Mouse (Mus musculus): Measurements from ENCODE around the gene Eps8l1. TPM values are rescaled to one million over a fixed set of nuclear protein-coding genes. Genes with fewer than 3 reads are reported as not detected.

Gene Eps8l1
- polyA plus RNA-seq, 1 experiment from 2014 or later, result 1.7 TPM

- H3K27me3 ChIP-seq (ENCODE audit: insufficient read depth, poor library complexity, severe bottlenecking), result no peaks in the 10 kb centered on the region
- WGBS, result 73% methylated on average over 6 of the region's 6 CpGs
Measured at GRCm38 (mm10) chr7:4491308-4491707, 30.8 kb downstream of the Eps8l1 start.

GRCm38 (mm10) chr7:4492284-4493224 is 32.1 kb downstream of the Eps8l1 start:
- H3K27me3 ChIP-seq (ENCODE audit: insufficient read depth, poor library complexity, severe bottlenecking), result no peaks in the 10 kb centered on the region
- 84% methylated on average over 13 of the region's 13 CpGs for WGBS
- H3K9me3 ChIP-seq, result no peaks in the 10 kb centered on the region
- H3K4me3 ChIP-seq, result no peak overlapping the region
- DNase-seq (ENCODE audit: low spot score), result no peak
- peaks cover 15% of the 10 kb centered on the region for H3K4me1 ChIP-seq
- peaks cover 82% of the 10 kb centered on the region for H3K36me3 ChIP-seq
- H3K27ac ChIP-seq, result peak overlapping the region; percentile 38; the same call in 1 of the 2 replicates

More at GRCm38 (mm10) chr7:4491308-4491707, 30.8 kb downstream of the Eps8l1 start:
- peaks cover 81% of the 10 kb centered on the region for H3K36me3 ChIP-seq
- peaks cover 10% of the 10 kb centered on the region; the same call in 1 of the 2 replicates for H3K4me1 ChIP-seq
- H3K9me3 ChIP-seq, result no peaks in the 10 kb centered on the region
- no peak overlapping the region for H3K4me3 ChIP-seq
- DNase-seq (ENCODE audit: low spot score), result no peak
- H3K27ac ChIP-seq, result 0 out of 2 replicates have a peak overlapping the region, but pooled peaks have one; percentile 12

DNA sequence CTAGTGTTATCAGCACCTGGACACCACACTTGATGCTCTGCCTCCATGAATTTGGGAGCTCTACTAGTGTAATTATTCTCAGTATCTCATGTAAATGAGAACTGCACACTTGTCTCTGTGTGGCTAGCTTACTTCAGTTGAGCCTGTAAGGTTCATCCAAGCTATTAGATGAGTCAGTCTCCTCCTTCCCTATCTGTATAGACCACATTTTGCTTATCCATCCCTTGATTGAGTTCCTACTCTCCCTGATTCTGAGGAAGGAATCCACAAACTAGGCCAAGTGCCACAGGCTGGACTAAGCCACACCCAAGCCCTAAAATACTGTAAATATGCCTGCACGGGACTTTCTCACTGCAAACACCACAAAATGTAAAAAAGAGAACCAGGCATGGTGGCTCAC is 33.5 kb downstream of the Eps8l1 start:
- peaks cover 76% of the 10 kb centered on the region for H3K36me3 ChIP-seq
- DNase-seq (ENCODE audit: low spot score), result no peak
- WGBS, result 84% methylated on average over 1 of the region's 1 CpGs
- peaks cover 29% of the 10 kb centered on the region for H3K4me1 ChIP-seq
- H3K27ac ChIP-seq, result no peak overlapping the region
- no peak overlapping the region for H3K4me3 ChIP-seq
- H3K27me3 ChIP-seq (ENCODE audit: insufficient read depth, poor library complexity, severe bottlenecking), result no peaks in the 10 kb centered on the region
- H3K9me3 ChIP-seq, result no peaks in the 10 kb centered on the region

DNA sequence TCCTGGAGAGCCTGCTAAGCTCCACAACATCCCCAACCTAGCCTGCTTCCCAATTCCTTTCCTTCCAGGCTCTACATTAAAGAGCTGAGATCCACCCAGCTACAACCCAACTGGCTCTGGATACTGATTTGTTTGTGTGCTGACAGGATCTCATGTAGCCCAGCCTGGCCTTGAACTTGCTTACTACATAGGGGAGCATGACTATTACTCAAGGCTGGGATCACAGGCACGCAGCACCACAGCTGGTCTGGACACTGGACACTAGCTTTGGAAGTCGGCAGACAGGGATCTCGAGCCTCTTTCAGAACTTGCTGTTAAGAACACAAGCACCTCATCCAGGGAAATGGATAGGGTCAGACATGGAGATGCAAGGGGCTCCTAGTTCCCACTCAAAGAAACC is 36.0 kb downstream of the Eps8l1 start:
- no peak overlapping the region for H3K4me3 ChIP-seq
- peaks cover 59% of the 10 kb centered on the region for H3K36me3 ChIP-seq
- H3K4me1 ChIP-seq, result peaks cover 41% of the 10 kb centered on the region
- H3K27me3 ChIP-seq (ENCODE audit: insufficient read depth, poor library complexity, severe bottlenecking), result no peaks in the 10 kb centered on the region
- 91% methylated on average over 3 of the region's 3 CpGs for WGBS
- DNase-seq (ENCODE audit: low spot score), result no peak
- H3K9me3 ChIP-seq, result no peaks in the 10 kb centered on the region
- no peak overlapping the region for H3K27ac ChIP-seq

DNA sequence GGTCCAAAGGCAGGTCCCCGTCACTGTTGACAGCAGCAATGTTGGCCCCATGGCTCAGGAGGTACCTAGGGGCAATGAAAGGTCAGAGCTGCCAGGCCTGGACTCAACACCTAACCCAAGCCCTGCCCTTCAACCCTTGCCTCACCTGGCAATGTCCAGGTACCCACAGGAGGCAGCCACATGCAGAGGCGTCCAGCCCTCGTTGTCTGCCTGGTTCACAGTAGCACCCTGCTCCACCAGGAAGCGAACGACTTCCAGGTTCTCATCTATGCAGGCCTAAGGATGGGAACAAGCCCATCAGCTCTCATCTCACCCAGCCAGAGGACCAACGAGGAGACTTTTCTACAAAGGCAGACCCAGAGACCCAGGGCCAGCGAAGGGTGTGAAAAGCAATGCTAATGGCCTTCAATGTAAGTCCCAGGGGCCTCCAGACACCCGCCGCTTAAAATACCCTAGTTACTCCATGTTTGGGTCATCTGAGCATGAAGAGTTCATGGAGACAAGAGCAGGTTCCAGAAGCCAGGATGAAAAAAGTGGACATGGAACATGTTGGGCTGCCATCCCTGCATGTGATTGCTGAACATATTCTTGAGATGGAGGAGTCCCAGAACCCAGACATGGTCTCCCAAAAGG is 36.9 kb downstream of the Eps8l1 start:
- peaks cover 51% of the 10 kb centered on the region for H3K36me3 ChIP-seq
- WGBS, result 88% methylated on average over 9 of the region's 9 CpGs

DNA sequence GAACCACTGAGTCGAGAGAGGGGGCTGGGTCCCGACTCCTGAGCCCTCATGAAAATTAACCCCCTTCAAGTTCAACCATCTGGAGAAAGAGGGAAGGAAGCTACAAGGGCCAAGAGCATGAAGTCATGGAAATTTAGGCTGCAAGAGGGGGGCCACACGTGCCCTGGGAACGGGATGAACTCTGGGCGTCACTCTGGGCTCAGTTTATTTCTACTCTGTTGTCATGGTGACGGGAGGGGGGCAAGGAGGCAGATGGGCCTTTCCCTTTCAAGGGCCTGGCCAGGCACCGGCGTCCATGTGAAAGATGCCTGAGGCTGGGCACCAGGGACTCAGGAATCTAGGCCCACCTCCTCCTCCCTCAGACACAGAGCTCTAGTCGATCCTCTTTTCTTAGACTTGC is 37.8 kb downstream of the Eps8l1 start:
- peak overlapping the region; percentile 22; the same call in 1 of the 2 replicates for H3K4me3 ChIP-seq
- peak overlapping the region; percentile 37 for H3K27ac ChIP-seq
- WGBS, result 25% methylated on average over 9 of the region's 9 CpGs

More for the DNA sequence above, 36.9 kb downstream of the Eps8l1 start:
- Histone ChIP-seq H3K27me3 (ENCODE audit: insufficient read depth, poor library complexity, severe bottlenecking) (no peaks in the 10 kb centered on the region), H3K27ac (no peak overlapping the region), H3K4me3 (no peak overlapping the region), H3K9me3 (no peaks in the 10 kb centered on the region), H3K4me1 (peaks cover 41% of the 10 kb centered on the region)
- no peak for DNase-seq (ENCODE audit: low spot score)

GRCm38 (mm10) chr7:4499034-4499433 is 38.6 kb downstream of the Eps8l1 start:
- DNase-seq (ENCODE audit: low spot score), result no peak
- Histone ChIP-seq H3K4me3 (peak overlapping the region; percentile 94), H3K27me3 (ENCODE audit: insufficient read depth, poor library complexity, severe bottlenecking) (no peaks in the 10 kb centered on the region), H3K27ac (peak overlapping the region; percentile 2; the same call in 1 of the 2 replicates), H3K36me3 (peaks cover 35% of the 10 kb centered on the region), H3K4me1 (peaks cover 34% of the 10 kb centered on the region), H3K9me3 (no peaks in the 10 kb centered on the region)
- WGBS, result 72% methylated on average over 4 of the region's 4 CpGs

More for the DNA sequence above, 37.8 kb downstream of the Eps8l1 start:
- Histone ChIP-seq H3K9me3 (no peaks in the 10 kb centered on the region), H3K36me3 (peaks cover 43% of the 10 kb centered on the region), H3K4me1 (peaks cover 34% of the 10 kb centered on the region), H3K27me3 (ENCODE audit: insufficient read depth, poor library complexity, severe bottlenecking) (no peaks in the 10 kb centered on the region)
- DNase-seq (ENCODE audit: low spot score), result peak; percentile 88

DNA sequence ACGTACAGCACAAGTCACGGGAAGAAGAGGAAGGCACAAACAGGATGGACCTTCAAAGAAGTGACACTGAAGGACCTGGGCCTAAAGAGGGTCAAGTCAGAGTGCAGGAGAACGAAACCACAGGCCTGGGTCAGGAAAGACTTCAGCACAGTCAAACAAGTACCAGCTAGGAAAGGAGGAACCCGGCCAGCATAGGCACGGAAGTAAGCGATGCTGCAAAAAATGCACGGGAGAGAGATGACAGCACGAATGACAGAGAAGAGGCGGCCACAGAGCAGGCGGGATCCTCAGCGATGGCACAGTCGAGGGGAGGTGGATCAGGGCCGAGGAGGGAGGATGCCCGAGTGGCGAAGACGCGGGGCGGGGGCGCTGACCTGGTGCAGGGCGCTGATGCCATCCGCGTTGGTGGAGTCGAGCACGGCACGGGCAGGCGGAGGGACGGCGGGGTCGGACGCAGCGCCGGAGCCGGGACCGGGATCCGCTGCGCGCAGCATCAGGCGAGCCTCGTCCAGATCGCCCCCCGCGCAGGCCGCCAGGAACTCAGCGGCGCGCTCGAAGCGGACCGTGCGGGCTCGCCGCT is 40.5 kb downstream of the Eps8l1 start:
- Histone ChIP-seq H3K36me3 (peaks cover 17% of the 10 kb centered on the region), H3K27ac (peak overlapping the region; percentile 95), H3K4me3 (peak overlapping the region; percentile 94), H3K4me1 (peaks cover 42% of the 10 kb centered on the region), H3K27me3 (ENCODE audit: insufficient read depth, poor library complexity, severe bottlenecking) (no peaks in the 10 kb centered on the region), H3K9me3 (no peaks in the 10 kb centered on the region)
- WGBS, result under 1% methylated on average over 51 of the region's 52 CpGs
- no peak for DNase-seq (ENCODE audit: low spot score)

DNA sequence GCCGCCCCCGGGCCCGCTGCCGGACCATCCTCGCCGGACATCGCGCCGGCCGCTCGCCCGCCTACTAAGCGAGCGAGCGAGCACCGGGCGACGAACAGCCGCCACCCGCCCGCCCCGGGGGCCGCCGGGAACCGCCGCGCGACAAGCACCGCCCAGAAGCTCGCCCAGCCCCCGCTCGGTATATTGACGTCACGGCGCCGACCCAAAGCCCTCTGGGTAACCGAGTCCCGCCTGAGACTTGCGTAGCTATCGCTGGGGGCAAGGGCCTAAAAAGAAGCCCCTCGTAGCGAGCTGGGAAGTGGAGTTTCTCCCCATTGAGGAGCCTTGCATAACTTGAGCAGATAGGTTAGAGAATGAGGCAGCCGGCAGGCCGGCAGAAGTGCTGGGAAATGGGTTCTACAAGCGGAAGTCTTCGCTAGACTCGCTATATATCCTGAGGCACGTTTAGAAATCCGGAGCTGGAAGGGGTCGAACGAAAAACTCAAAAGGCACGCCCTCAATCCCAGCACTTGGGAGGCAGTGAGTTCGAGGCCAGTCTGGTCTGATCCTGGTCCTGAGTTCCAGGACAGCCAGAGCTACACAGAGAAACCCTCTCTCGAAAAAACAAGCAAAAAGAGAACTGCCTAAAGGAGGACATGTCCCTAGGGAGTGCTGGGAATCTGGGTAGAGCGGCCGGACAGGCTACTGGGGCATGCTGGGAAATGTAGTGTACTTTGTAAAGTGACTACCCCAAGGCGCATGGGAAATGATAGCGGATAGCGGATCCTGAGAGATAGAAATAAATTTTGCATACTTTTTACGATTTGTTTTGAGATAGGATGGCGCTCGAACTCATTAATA is 41.3 kb downstream of the Eps8l1 start, which contains the start of gene Ppp1r12c:
TSS of gene Ppp1r12c (minus strand) at position 123 of the 840 bp plus-strand sequence.
- H3K27me3 ChIP-seq (ENCODE audit: insufficient read depth, poor library complexity, severe bottlenecking), result no peaks in the 10 kb centered on the region

DNA sequence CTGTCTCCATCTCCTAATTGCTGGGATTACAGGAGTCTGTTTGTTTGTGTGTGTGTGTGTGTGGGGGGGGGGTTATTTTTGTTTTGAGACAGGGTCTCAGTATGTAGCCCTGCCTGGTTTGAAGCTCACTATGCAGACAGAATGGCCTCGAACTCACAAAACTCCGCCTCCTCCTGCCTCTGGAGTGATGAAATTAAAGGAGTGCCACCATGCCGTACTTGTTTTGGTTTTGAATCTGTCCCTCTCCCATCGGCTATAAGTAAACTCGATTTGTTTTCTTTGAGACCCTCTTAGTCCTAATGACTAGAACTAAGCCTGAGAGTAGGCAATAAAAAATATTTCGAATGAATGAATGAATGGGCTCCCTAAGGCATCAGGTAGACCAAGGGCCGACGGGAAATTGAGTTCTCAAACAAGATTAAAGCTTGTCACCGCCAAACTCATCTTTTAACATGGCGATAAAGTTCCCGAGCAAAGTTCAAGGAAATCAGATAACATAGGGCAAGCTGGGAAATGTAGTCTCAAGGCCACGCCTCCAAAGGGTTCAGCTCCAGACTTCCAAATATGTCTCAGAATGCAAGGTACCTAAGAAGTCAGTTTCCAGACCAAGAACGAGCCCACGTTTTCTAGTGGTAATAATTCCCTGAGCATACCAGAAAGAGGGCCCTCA is 42.1 kb downstream of the Eps8l1 start:
- peaks cover 2% of the 10 kb centered on the region; the same call in 1 of the 2 replicates for H3K36me3 ChIP-seq
- H3K4me1 ChIP-seq, result peaks cover 37% of the 10 kb centered on the region
- peak overlapping the region; percentile 94 for H3K4me3 ChIP-seq
- H3K27me3 ChIP-seq (ENCODE audit: insufficient read depth, poor library complexity, severe bottlenecking), result no peaks in the 10 kb centered on the region
- no peak for DNase-seq (ENCODE audit: low spot score)
- H3K9me3 ChIP-seq, result no peaks in the 10 kb centered on the region
- H3K27ac ChIP-seq, result peak overlapping the region; percentile 95
- 10% methylated on average over 14 of the region's 14 CpGs for WGBS

More for the DNA sequence above, 41.3 kb downstream of the Eps8l1 start, which contains the start of gene Ppp1r12c:
- peaks cover 9% of the 10 kb centered on the region for H3K36me3 ChIP-seq
- H3K27ac ChIP-seq, result peak within 1 kb of the TSS; percentile 95
- H3K4me3 ChIP-seq, result peak within 1 kb of the TSS; percentile 94
- H3K4me1 ChIP-seq, result peaks cover 42% of the 10 kb centered on the region
- under 1% methylated on average over 62 of the region's 62 CpGs for whole genome bisulfite sequencing
- DNase-seq (ENCODE audit: low spot score), result peak; percentile 98
- H3K9me3 ChIP-seq, result no peaks in the 10 kb centered on the region

DNA sequence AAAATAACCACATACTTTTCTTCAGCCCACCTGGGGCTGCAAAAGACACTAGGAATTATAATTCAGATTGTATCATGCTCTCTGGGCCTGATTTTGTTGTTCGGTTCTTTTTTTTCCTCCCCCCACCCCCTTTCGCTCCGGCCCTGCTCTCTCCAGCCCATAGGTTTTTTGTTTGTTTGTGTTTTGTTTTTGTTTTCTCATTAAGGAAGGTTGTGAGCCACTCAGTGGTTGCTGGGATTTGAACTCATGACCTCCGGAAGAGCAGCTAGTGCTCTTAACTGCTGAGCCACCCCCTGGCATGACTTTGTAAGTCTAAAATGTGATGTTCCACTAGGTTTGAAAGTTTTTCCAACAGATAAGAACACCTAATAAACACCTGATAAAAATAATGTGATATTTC is 42.6 kb downstream of the Eps8l1 start:
- H3K27ac ChIP-seq, result no peak overlapping the region
- peaks cover 32% of the 10 kb centered on the region for H3K4me1 ChIP-seq
- no peak for DNase-seq (ENCODE audit: low spot score)
- H3K4me3 ChIP-seq, result no peak overlapping the region
- no peaks in the 10 kb centered on the region for H3K27me3 ChIP-seq (ENCODE audit: insufficient read depth, poor library complexity, severe bottlenecking)
- H3K36me3 ChIP-seq, result peaks cover 4% of the 10 kb centered on the region; the same call in 1 of the 2 replicates
- H3K9me3 ChIP-seq, result no peaks in the 10 kb centered on the region
- WGBS, result 75% methylated on average over 4 of the region's 4 CpGs
